Mouse (Mus musculus) macrophage (primary cell): ENCODE data around the gene Me1. TPM values are rescaled to one million over a fixed set of nuclear protein-coding genes. Genes with fewer than 3 reads are reported as not detected.

Experiments used
- H3K27ac ChIP-seq: fragments of 350-480 bp; formaldehyde crosslinking; 2 replicates; pipeline ENCODE4 v1.9.0; 2021
- H3K36me3 ChIP-seq: fragments of 350-480 bp; formaldehyde crosslinking; 2 replicates; pipeline ENCODE4 v1.9.0; 2021; ENCODE audit errors: inconsistent target
- H3K4me3 ChIP-seq: fragments of 350-480 bp; formaldehyde crosslinking; 2 replicates; pipeline ENCODE4 v1.9.0; 2021; ENCODE audit errors: inconsistent target
- H3K79me2 ChIP-seq: fragments of 350-480 bp; formaldehyde crosslinking; 2 replicates; pipeline ENCODE4 v1.9.0; 2021; ENCODE audit errors: inconsistent target
- WGBS: methylation state at CpG from one replicate; pipeline ENCODE4 v1.1.7; 2026; ENCODE audit warnings: inconsistent platforms; ENCODE audit not compliant: missing documents; 5-methylcytosine and 5-hydroxymethylcytosine counted together
- polyA plus RNA-seq: library from polyadenylated mRNA; stranded (reverse); fragments of 250-400 nt; gene quantifications from 3 replicates; pipeline ENCODE4 v1.2.4, GENCODE M21; 2018; ENCODE audit warnings: inconsistent platforms

Gene Me1
- polyA plus RNA-seq, 1 experiment from 2014 or later: 0.80 TPM

DNA sequence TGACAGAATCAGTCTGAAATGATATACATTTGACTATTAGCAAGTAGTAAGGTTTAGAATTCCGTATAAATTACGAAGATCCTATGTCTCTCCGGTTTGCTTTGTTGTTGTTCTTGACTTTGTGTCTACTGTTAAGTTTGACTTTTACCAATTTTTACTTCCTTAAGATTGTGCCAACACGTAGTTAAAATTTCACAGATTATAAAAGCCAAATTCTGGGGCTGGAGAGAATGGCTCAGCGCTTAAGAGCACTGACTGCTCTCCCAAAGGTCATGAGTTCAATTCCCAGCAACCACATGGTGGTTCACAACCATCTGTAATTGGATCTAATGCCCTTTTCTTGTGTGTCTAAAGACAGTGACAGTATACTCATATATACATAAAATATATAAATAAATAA, 3.5 kb downstream of the Me1 start:
- 94% methylated on average over 5 of the region's 5 CpGs for WGBS
- H3K36me3 ChIP-seq: no peaks in the 10 kb centered on the region
- H3K79me2 ChIP-seq: no peaks in the 10 kb centered on the region
- H3K4me3 ChIP-seq: no peak overlapping the region
- no peak overlapping the region for H3K27ac ChIP-seq

DNA sequence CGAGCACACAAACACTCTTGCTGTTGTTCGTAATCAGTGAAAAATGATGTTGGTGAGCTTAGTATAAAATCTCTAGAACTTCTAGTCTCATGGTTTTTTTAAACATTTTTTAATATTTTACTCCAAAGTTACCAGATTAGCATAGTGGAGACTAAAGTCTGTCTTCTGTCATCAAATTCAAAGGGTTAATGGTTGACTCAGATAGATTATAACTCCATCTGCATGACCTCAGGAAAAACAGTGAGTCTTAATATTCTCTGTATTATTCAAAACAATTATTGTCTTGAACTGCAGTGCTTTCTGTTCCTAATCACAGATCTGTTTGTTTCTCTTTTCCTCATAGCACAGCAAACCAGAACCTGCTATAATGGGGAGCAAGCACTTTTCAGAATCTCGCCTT, 4.7 kb downstream of the Me1 start:
- no peaks in the 10 kb centered on the region for H3K36me3 ChIP-seq
- 97% methylated on average over 3 of the region's 3 CpGs for WGBS
- no peak overlapping the region for H3K4me3 ChIP-seq
- H3K27ac ChIP-seq: no peak overlapping the region
- H3K79me2 ChIP-seq: no peaks in the 10 kb centered on the region

DNA sequence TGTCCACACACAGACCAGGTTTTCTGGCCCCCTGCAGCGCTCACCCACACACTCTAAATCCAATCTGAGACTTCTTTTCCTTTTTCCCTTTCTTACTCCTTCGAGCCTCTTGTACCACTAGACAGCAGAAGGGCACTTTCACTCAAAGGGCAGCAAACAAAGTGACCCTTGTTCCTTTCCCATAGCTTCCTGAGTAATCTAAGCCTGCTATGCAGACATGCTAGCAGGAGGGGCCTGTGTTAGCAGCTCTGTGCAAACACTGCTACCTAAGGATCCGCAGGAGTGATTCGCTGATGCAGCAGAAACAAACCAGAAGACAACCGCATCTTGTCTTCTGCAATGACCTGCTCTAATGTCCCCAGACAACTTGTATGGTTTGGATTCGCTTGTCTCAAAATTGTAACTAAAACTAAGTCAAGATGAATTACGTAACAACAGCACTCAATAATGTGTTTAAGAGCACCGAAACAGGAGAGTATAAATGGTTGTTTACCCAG, 12.0 kb downstream of the Me1 start:
- Histone ChIP-seq H3K27ac (no peak overlapping the region), H3K36me3 (no peaks in the 10 kb centered on the region), H3K4me3 (no peak overlapping the region), H3K79me2 (no peaks in the 10 kb centered on the region)
- WGBS: 92% methylated on average over 8 of the region's 8 CpGs

DNA sequence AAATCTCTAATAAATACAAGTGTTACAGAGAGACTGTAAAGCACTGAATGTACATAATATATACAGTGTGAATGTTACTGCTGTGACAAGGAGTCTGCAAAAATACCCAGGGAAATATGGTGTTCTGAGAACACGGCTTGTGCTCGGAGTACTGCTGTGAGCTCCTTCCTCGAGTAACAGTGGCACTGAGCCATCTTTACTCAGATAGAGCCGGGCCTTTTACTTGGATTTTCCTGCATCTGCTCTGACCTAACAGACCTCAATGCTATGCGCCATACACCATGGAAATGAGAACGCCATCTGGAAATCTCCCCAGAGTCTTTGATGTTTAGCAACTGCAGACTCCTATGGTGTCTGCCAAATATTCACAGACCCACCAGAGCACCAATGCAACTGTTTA, 12.9 kb downstream of the Me1 start:
- Histone ChIP-seq H3K79me2 (no peaks in the 10 kb centered on the region), H3K36me3 (no peaks in the 10 kb centered on the region), H3K4me3 (no peak overlapping the region), H3K27ac (no peak overlapping the region)
- 95% methylated on average over 6 of the region's 6 CpGs for WGBS

DNA sequence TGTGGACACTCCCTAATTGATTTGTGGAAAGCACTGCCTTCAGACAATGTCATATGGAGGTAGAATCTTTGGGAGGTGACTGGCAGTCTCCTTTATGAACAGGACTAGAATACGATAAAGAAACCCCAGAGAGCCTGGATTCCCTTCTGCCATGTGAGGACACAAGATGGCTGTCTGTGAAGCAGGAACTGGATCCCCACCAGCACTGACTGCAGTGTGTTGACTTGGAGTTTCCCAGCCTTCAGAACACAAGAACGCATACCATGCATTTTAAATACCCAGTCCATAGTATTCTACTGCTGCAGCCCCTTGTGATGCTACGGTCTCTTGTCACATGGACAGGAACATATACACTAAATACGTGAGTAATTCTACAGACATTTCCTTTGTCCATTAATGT, 13.5 kb downstream of the Me1 start:
- H3K4me3 ChIP-seq: no peak overlapping the region
- 89% methylated on average over 4 of the region's 4 CpGs for whole genome bisulfite sequencing

DNA sequence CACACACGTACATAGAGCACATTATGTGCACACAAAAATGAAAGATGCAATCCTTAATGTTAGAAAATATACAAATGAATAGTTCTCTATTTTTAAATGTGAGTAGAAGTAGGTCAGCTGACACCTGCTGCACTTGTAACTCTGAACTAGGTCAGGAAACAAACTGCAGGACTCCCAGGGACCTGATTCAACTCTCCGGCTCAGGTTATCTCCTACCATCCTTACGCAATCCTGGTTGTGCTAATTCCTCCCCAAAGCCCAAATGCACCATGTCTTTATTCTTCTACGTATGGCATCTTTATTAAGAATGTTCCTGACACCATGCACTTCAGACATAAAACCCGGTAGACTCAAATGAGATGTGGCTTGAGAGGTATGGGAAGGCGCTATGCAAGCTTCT, 15.3 kb downstream of the Me1 start:
- Histone ChIP-seq H3K27ac (no peak overlapping the region), H3K4me3 (no peak overlapping the region), H3K79me2 (no peaks in the 10 kb centered on the region), H3K36me3 (no peaks in the 10 kb centered on the region)
- WGBS: 89% methylated on average over 6 of the region's 6 CpGs

More for the DNA sequence above, 13.5 kb downstream of the Me1 start:
- no peak overlapping the region for H3K27ac ChIP-seq
- H3K79me2 ChIP-seq: no peaks in the 10 kb centered on the region
- no peaks in the 10 kb centered on the region for H3K36me3 ChIP-seq

DNA sequence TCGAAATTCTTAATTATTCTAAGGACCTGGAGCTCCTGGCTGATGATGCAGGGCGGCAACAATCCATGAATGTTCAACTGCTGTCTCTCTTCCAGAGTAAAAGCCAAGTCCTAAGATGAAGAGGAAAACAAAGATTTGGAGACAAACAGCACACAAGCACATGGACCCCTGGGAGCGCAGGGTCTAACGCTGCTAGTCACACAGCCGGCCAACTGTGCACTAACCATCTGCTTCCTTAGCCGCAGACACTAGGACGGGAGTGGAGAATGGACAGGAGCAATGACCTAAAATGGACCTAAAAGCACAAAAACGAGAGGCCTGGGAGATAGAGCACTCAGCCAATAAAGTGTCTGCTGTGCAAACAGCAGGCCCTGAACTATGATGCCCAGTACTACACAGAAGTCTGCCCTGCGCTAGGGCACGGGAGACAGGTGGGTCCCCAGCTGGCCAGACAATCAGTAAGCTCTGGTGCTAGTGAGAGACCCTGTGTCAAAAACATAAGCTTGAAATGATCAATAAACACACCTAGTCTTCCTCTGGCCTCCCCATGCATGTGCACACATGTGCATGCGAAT, 15.8 kb downstream of the Me1 start:
- H3K27ac ChIP-seq: no peak overlapping the region
- no peaks in the 10 kb centered on the region for H3K36me3 ChIP-seq
- H3K4me3 ChIP-seq: no peak overlapping the region
- WGBS: 88% methylated on average over 11 of the region's 11 CpGs
- no peaks in the 10 kb centered on the region for H3K79me2 ChIP-seq

DNA sequence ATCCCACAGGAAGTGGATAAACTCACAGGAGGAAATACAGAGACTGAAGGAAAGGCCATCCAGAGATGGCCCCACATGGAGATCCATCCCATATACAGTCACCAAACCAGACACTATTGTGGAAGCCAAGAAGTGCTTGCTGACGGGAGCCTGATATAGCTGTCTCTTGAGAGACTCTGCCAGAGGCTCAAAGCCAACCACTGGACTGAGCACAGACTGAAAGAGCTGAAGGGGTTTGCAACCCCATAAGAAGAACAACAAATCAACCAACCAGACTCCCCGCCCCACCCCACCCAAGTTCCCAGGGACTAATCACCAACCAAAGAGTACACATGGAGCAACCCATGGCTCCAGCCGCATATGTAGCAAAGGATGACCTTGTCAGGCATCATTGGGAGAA, 19.5 kb downstream of the Me1 start:
- H3K27ac ChIP-seq: no peak overlapping the region
- H3K36me3 ChIP-seq: no peaks in the 10 kb centered on the region
- no peak overlapping the region for H3K4me3 ChIP-seq
- no peaks in the 10 kb centered on the region for H3K79me2 ChIP-seq
- 92% methylated on average over 3 of the region's 3 CpGs for WGBS

DNA sequence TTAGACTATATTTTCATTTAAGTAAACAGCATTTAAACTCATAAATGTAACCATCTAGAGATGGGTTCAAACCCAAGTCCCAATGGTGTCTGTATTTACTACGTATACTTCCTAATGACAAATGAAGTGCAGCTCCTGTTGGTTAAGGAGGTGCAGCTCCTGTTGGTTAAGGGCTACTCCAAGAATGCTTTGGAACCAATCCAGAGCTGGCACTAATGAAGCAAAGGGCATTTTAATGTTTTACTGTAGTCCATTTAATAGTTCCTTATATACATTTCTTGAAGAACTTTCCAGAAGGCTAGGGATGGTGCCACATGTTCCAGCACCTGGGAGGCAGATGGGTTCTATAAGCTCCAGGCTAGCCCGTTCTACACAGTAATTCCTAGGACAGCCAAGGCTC, 20.3 kb downstream of the Me1 start:
- Histone ChIP-seq H3K4me3 (no peak overlapping the region), H3K27ac (no peak overlapping the region), H3K79me2 (no peaks in the 10 kb centered on the region), H3K36me3 (no peaks in the 10 kb centered on the region)
- WGBS: 94% methylated on average over 2 of the region's 2 CpGs

DNA sequence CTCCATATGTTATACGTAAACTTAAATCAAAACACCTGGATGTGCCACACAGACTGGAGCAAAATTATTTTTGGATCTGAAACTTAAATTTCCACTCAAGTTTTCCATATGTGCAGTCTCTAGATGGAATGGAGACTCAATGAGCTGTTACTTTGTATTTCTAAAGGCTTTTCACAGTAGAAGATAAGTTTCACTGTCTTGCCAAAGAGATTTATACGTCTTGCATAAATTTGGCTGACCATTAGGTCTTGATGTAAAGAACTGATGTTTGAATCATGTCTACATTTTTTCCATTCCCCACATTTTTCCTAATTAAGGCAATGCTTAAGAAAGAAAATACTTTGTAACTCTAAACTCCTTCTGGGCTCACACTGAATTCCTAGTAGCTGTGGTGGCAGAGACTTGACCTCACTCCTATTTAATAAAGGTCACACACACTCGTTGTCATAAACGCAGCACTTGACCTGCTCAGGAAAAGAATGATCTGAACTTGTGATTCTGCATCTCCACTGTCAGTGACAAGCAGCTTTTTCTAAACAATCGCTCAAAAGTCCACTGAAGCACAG, 22.8 kb downstream of the Me1 start:
- Histone ChIP-seq H3K27ac (no peak overlapping the region), H3K4me3 (no peak overlapping the region), H3K79me2 (no peaks in the 10 kb centered on the region), H3K36me3 (no peaks in the 10 kb centered on the region)
- 86% methylated on average over 5 of the region's 5 CpGs for WGBS

DNA sequence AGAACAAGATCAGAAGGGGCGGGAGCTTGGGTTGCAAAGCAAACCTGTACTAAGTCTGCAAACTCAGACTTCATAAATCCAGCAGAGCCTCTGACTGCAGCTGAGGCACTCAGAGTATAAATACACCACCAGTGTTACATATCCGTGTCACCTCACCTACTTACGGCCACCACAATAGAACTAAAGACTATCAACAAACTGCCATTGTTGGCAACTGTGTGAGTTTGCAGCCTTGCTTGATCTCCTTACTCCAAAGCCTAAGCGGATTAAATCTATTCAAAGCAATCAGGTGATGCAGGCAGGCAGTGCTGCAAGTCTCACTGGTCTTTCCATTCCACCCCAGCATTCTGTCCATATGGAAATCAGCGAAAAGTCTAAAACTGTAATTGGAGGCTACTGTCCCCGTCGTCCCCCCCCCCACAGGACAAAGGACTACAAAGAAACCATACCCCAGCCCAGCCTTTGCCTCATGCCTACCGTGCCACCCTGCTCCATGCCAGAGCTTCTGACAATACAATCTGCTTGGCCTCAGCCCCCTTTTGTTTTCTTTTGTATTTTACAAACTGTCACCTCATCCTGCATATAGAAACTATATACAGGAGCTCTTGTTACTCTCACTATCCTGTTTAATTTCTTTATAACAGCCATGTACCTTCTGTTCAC, 27.0 kb downstream of the Me1 start:
- 88% methylated on average over 8 of the region's 8 CpGs for WGBS
- Histone ChIP-seq H3K79me2 (no peaks in the 10 kb centered on the region), H3K27ac (no peak overlapping the region), H3K4me3 (no peak overlapping the region), H3K36me3 (no peaks in the 10 kb centered on the region)

DNA sequence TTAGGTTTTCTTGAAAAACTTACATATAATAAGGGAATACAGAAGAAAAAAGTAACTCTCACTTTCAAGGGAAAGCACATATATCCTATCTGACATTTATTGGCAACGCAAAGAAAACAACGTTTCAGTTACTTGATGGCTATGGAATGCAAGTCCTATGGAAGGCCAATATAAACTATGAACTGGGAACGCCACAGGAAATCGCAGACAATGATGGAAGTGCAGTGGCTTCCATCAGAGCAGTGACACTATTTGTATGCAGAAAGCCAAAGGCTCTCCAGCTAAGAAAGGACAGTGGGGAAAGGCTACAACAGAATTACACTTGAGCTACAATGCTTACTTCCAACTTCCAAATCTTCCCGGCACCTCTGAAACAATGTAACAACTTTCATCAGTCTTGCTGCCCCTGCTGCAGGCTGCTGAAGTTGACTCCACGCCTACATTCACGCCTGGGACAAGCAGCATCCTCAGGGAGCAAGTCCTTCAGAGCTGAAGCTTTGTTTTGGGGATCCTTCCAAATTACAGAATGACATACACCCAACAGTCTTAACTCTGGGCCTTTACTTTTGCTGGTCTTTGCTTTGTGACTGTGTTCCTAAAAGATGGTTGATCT, 28.5 kb downstream of the Me1 start:
- H3K4me3 ChIP-seq: no peak overlapping the region
- H3K36me3 ChIP-seq: no peaks in the 10 kb centered on the region
- H3K79me2 ChIP-seq: no peaks in the 10 kb centered on the region
- no peak overlapping the region for H3K27ac ChIP-seq
- 95% methylated on average over 7 of the region's 7 CpGs for WGBS

DNA sequence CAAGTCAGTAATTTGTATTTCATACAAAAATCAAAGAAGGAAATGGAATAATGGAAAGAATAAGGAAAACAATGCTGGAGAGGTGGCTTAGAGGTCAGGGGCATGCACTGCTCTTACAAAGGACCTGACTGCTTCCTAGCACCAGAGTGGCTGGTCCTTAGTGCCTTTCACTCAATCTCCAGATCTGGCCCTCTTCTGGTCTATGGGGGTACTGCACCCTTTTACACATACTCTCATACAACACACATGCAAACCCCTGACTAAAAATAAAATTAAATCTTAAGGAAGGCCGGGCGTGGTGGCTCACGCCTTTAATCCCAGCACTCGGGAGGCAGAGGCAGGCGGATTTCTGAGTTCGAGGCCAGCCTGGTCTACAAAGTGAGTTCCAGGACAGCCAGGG, 34.1 kb downstream of the Me1 start:
- no peak overlapping the region for H3K27ac ChIP-seq
- no peak overlapping the region for H3K4me3 ChIP-seq
- no peaks in the 10 kb centered on the region for H3K79me2 ChIP-seq
- no peaks in the 10 kb centered on the region for H3K36me3 ChIP-seq
- 100% methylated on average over 2 of the region's 6 CpGs for WGBS

DNA sequence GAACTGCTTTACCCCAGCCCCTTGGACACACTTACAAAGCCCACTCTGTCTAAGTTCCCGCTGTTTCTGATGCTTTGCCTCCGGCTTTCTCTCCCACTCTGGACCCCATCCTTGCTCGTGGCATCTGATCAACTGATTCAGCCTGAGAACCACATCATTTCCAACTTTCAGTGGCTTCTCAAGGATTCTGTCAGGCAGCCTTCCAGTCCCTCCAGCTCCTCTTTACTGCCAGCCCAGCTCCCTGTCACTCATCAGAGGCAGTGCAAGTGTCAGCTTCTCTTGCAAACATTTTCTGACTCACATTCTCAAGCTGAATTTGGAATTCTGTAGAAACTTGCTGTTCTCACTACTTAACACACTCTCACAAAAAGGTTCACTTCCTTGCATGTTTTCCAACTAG, 34.5 kb downstream of the Me1 start:
- Histone ChIP-seq H3K27ac (no peak overlapping the region), H3K36me3 (no peaks in the 10 kb centered on the region), H3K79me2 (no peaks in the 10 kb centered on the region), H3K4me3 (no peak overlapping the region)
- 78% methylated on average over 3 of the region's 3 CpGs for WGBS

DNA sequence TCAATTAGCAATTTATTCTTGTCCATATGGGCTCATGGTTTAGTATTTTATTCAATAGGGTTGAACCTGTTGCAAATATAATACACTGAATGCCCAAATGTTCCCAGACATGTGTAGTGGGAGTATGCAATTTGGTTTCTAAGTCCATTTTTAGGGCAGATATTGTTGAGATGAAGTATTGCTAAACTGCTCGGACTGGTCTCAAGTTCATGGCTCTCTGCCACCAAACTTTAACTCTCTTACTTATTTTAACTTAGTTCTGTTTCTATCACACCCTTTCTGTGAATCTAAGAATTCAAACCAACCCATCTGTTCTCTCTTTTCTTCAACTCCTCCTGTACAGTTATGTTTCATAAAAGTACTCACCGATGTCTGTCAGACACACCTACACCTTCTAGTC, 35.4 kb downstream of the Me1 start:
- H3K4me3 ChIP-seq: no peak overlapping the region
- H3K27ac ChIP-seq: no peak overlapping the region
- H3K36me3 ChIP-seq: no peaks in the 10 kb centered on the region
- no peaks in the 10 kb centered on the region for H3K79me2 ChIP-seq
- WGBS: 96% methylated on average over 2 of the region's 2 CpGs
